Mouse (Mus musculus): ENCODE measurements around the gene Gcnt4. TPM values are rescaled to one million over a fixed set of nuclear protein-coding genes. Genes with fewer than 3 reads are reported as not detected.
"Not testable (repeated sequence)": the region's sequence is repeated elsewhere in the genome, so short reads cannot be mapped to it uniquely, and the experiment has no call there.

The Gcnt4 gene
- polyA plus RNA-seq (2021) = 1.7 TPM

GRCm38 (mm10) chr13:96923999-96924961 is at the start of gene Gcnt4:
Gene Gcnt4, plus strand, starts transcription at chr13:96924689.
- in situ Hi-C loops (cut with MboI; ENCODE audit: low pct_unique_long_range_greater_than_20kb) = no loop called here
- CTCF ChIA-PET = interaction anchor here (1.1 to 1.5 kb wide), 4 partner anchors 10 to 18 kb away, joined by 3 read pairs; no protein-coding TSS in a partner anchor
- TF ChIP-seq CTCF (IDR thresholded peaks at IDR 0.05) = no peak
- H3K27me3 ChIP-seq = peaks cover 5% of the 10 kb centered on the region
- peak; percentile 23 for ATAC-seq
- DNase-seq (ENCODE audit: low read depth, low spot score) = no peak
- POLR2A ChIA-PET = interaction anchor here (1.2 to 1.5 kb wide), 2 partner anchors 13 to 20 kb away, joined by 3 to 4 read pairs; no protein-coding TSS in a partner anchor

GRCm38 (mm10) chr13:96878220-96879057 is 46.0 kb upstream of the Gcnt4 start:
- ChIA-PET POLR2A (no interaction called here), CTCF (no interaction called here)
- in situ Hi-C loops (cut with MboI; ENCODE audit: low pct_unique_long_range_greater_than_20kb) = no loop called here
- TF ChIP-seq CTCF (IDR thresholded peaks at IDR 0.05) = no peak
- DNase-seq (ENCODE audit: low read depth, low spot score) (no peak), ATAC-seq (no peak)
- peaks cover 55% of the 10 kb centered on the region for H3K27me3 ChIP-seq

GRCm38 (mm10) chr13:96884534-96884933 is 40.0 kb upstream of the Gcnt4 start:
- ChIA-PET CTCF (no interaction called here), POLR2A (no interaction called here)
- in situ Hi-C loops (cut with MboI; ENCODE audit: low pct_unique_long_range_greater_than_20kb) = no loop called here
- TF ChIP-seq CTCF (IDR thresholded peaks at IDR 0.05) = no peak
- H3K27me3 ChIP-seq = peaks cover 25% of the 10 kb centered on the region
- no peak for DNase-seq (ENCODE audit: low read depth, low spot score)
- ATAC-seq = no peak

GRCm38 (mm10) chr13:96889985-96890384 is 34.5 kb upstream of the Gcnt4 start:
- no peak for TF ChIP-seq CTCF (IDR thresholded peaks at IDR 0.05)
- no peak for DNase-seq (ENCODE audit: low read depth, low spot score)
- in situ Hi-C loops (cut with MboI; ENCODE audit: low pct_unique_long_range_greater_than_20kb) = no loop called here
- POLR2A ChIA-PET = no interaction called here
- no peak for ATAC-seq
- peaks cover 30% of the 10 kb centered on the region for H3K27me3 ChIP-seq
- CTCF ChIA-PET = no interaction called here

- ATAC-seq = no peak
- DNase-seq (ENCODE audit: low read depth, low spot score) = no peak
- CTCF ChIA-PET = no interaction called here
- no peak for TF ChIP-seq CTCF (IDR thresholded peaks at IDR 0.05)
- H3K27me3 ChIP-seq = peaks cover 21% of the 10 kb centered on the region
- POLR2A ChIA-PET = no interaction called here
- in situ Hi-C loops (cut with MboI; ENCODE audit: low pct_unique_long_range_greater_than_20kb) = no loop called here
Measured at GRCm38 (mm10) chr13:96895144-96895543, 29.3 kb upstream of the Gcnt4 start.

- peaks cover 10% of the 10 kb centered on the region for H3K27me3 ChIP-seq
- ATAC-seq (no peak), DNase-seq (ENCODE audit: low read depth, low spot score) (no peak)
- in situ Hi-C loops (cut with MboI; ENCODE audit: low pct_unique_long_range_greater_than_20kb) = no loop called here
- POLR2A ChIA-PET = no interaction called here
- TF ChIP-seq CTCF (IDR thresholded peaks at IDR 0.05) = no peak
- CTCF ChIA-PET = no interaction called here
Measured at GRCm38 (mm10) chr13:96906717-96907116, 17.8 kb upstream of the Gcnt4 start.

- ATAC-seq = no peak
- no peak for TF ChIP-seq CTCF (IDR thresholded peaks at IDR 0.05)
- CTCF ChIA-PET = no interaction called here
- no peak for DNase-seq (ENCODE audit: low read depth, low spot score)
- POLR2A ChIA-PET = no interaction called here
- in situ Hi-C loops (cut with MboI; ENCODE audit: low pct_unique_long_range_greater_than_20kb) = no loop called here
- no peaks in the 10 kb centered on the region for H3K27me3 ChIP-seq
Measured at GRCm38 (mm10) chr13:96911202-96911601, 13.3 kb upstream of the Gcnt4 start.

- POLR2A ChIA-PET; DNase-seq (ENCODE audit: low read depth, low spot score); in situ Hi-C loops (cut with MboI; ENCODE audit: low pct_unique_long_range_greater_than_20kb): not testable (repeated sequence)
Measured at GRCm38 (mm10) chr13:96923134-96923533, 1.4 kb upstream of the Gcnt4 start.

GRCm38 (mm10) chr13:96924985-96925745 is 676 bp downstream of the Gcnt4 start:
- ChIA-PET CTCF (interaction anchor here (0.9 to 1.5 kb wide), 7 partner anchors 10 to 82 kb away, joined by 3 to 4 read pairs (median 3); no protein-coding TSS in a partner anchor), POLR2A (interaction anchor here (1.1 to 1.5 kb wide), 3 partner anchors 8 to 19 kb away, joined by 3 to 4 read pairs (median 3); no protein-coding TSS in a partner anchor)
- DNase-seq (ENCODE audit: low read depth, low spot score) (no peak), ATAC-seq (no peak)
- no peak for TF ChIP-seq CTCF (IDR thresholded peaks at IDR 0.05)
- in situ Hi-C loops (cut with MboI; ENCODE audit: low pct_unique_long_range_greater_than_20kb) = loop anchor here (5.0 kb wide), 1 partner anchor 82 kb away; no protein-coding TSS in a partner anchor
- peaks cover 5% of the 10 kb centered on the region for H3K27me3 ChIP-seq

More at GRCm38 (mm10) chr13:96923134-96923533, 1.4 kb upstream of the Gcnt4 start:
- ATAC-seq, H3K27me3 ChIP-seq, CTCF ChIA-PET: not testable (repeated sequence)
